Mouse (Mus musculus) liver, embryonic 14.5 days (tissue): ENCODE results near the gene Gm572.

Source experiments
- CTCF ChIP-seq: IDR thresholded peaks from 2 replicates; pipeline ENCODE4 v1.5.1; 2016; ENCODE audit warnings: antibody characterized with exemption, low read depth, control low read depth
- EP300 ChIP-seq: IDR thresholded peaks from 2 replicates; pipeline ENCODE4 v1.6.1; 2016; ENCODE audit warnings: antibody characterized with exemption, low read depth

DNA sequence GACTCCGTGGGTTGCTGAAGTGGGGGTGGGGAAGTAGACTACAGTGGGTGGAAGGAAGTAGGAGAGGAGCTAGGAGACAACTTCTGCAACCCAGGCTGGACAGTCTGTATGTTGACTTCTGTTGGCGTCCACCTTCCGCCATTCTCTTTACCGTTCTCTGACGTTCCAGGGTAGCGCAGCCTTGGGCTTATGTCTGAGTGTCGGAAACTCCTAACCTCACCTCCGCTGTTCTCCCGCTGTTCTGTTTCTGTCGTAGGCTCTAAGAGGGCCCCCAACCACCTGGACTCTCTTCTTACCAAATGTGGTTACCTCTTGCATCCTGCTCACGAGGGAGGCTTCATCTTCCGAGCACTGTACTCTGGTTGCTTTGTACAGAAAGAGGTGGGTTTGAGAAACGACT lies 14.7 kb downstream of the Gm572 start:
- TF ChIP-seq CTCF, result no peak
- no peak for TF ChIP-seq EP300
